Mouse (Mus musculus) liver, embryonic 14.5 days (tissue): ENCODE results near the gene Ctsd.

ENCODE experiments used
- CTCF ChIP-seq: IDR thresholded peaks from 2 replicates; pipeline ENCODE4 v1.5.1; 2016; ENCODE audit warnings: antibody characterized with exemption, low read depth, control low read depth
- EP300 ChIP-seq: IDR thresholded peaks from 2 replicates; pipeline ENCODE4 v1.6.1; 2016; ENCODE audit warnings: antibody characterized with exemption, low read depth

- TF ChIP-seq CTCF (no peak), EP300 (peak; percentile 50; the same call in 1 of the 2 replicates)
These were observed 36.3 kb downstream of the Ctsd start for GRCm38 (mm10) chr7:142351569-142351968.
